Mouse (Mus musculus) cortical plate, adult 2 months (tissue): ENCODE results near the gene Serpine1.
A peak's percentile ranks its signal among the peaks of the same experiment; 100 is the strongest.

Source experiments
- CTCF ChIP-seq: fragments of 200-500 bp; IDR thresholded peaks from 2 replicates; pipeline ENCODE4 v1.5.1; 2011; ENCODE audit warnings: mild to moderate bottlenecking, control low read depth, low read length; ENCODE audit not compliant: insufficient read depth; ENCODE audit errors: extremely low read depth
- POLR2A ChIP-seq: fragments of 200-500 bp; IDR thresholded peaks from 2 replicates; pipeline ENCODE4 v1.6.1; 2011; ENCODE audit warnings: mild to moderate bottlenecking, low read length, control low read depth; ENCODE audit not compliant: insufficient read depth; ENCODE audit errors: extremely low read depth

DNA sequence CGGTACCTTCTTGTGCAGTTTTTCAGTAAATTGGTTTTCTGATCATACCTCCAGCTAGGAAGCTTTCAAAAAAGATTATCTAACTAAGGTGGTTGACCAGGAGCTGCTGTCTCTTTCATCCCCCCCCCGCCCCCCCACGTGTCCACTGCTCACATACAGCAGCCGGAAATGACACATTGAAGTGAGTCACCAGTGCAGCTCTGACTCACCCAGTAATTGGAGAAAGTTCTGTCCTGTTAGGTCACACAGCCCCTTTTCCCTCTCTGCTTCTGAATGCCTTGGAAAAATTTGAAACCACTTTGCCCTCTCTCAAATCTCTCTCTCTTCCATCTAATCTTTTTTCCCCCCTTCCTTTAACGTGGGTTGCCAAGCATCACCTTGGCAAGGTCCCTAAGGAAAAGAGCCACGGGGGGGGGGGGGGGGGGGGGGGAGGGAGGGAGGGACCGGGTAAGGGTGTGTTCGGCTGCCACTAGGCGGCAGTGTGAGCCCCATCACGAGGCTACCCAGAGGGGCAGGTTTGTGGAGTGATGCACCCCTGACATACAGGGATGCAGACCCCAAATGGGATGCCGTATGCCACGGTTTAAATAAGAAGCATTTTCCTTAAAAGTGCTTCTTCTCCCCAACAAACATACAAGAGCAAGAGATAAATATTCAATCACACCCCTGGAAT lies 10.1 kb downstream of the Serpine1 start:
- peak; percentile 42 for TF ChIP-seq CTCF
- no peak for TF ChIP-seq POLR2A
